Mouse (Mus musculus) left cerebral cortex, postnatal 36 days (tissue): ENCODE measurements at regions not wholly inside any gene's neighbourhood (a gene's known extent, or its start where the extent isn't known, plus 50 kb on each side); places are given as distances from the start of the nearest gene placed in this dataset.

Source experiments
- DNase-seq, 2 experiments: peaks; one replicate each; pipeline ENCODE4 v3.0.0; 2021 to 2022; ENCODE audit warnings: low spot score in 2 of 2, mixed read lengths in 1 of 2
- intact Hi-C: fragments of 180-260 bp; cut with DNase I; formaldehyde crosslinking; loops from one replicate; pipeline ENCODE4 v1.15.1; 2025

- no peak for DNase-seq
- intact Hi-C loops = loop anchor here (5.0 kb wide), 1 partner anchor 369 kb away; no protein-coding TSS in a partner anchor
Observed at GRCm38 (mm10) chr16:66086499-66086898, 271.4 kb downstream of the Vgll3 start.

DNA sequence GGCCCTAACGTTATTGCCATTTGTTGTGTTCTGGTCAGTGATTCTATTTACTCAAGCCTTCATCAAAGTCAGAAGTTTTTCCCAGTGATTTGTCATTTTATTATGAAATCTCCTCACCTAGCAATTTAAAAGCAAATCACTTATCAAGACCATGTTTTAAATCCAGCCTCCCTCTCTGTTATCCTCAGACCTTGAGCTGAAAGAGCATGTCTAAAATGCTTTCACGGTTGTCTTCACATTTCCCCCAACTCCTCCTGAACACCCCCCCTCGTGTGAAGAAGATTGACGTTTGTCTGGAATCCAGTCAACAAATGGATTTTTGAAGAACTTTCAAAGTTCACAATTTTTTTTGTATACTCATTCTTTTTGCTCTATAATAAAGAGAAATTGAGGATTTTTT, 277.7 kb downstream of the Vgll3 start:
- intact Hi-C loops = no loop called here
- no peak for DNase-seq

DNA sequence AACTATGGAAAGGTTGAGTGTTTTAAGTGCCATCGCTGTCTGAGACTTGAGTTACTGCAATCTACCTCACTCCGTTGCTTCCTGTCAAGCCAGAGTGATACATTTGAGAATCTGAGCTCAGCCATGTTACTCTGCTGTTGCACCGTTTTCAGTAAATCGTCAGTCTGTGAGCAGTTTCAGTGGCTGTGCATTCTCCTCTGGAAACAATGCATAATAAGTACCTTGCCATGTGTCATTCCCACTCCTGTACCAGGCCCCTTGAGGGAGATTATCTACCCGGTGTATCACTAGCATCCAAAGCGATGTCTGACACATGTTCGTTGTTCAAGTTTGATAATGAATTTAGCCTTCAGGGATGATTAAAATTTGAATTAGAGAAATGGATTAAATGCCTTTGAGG, 280.6 kb downstream of the Vgll3 start:
- intact Hi-C loops = no loop called here
- no peak for DNase-seq

- no peak for DNase-seq
- intact Hi-C loops = no loop called here
Observed at GRCm38 (mm10) chr16:66117930-66118329, 302.9 kb downstream of the Vgll3 start.

GRCm38 (mm10) chr16:66137755-66138154, 322.7 kb downstream of the Vgll3 start:
- DNase-seq = no peak
- intact Hi-C loops = no loop called here

GRCm38 (mm10) chr16:66144765-66145164, 329.7 kb downstream of the Vgll3 start:
- intact Hi-C loops = no loop called here
- DNase-seq = no peak

DNA sequence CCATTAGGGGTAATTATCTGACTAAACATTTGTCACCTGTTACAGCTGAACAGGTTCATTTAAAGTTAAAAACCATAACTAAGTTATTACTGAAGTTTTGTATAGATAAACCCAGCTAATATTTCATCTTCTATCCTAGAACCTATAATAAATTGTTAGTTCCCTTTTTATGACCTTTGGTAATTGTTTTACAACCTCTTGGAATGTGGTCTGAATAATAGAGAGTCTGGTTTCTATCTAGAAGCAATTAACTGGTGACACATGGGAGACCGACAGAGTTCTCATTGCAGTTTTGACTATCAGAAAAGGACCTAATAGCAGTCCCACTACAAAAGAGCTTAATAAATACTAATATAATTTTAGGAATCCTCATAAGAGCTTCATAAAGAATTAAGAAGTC, 330.2 kb downstream of the Vgll3 start:
- intact Hi-C loops = no loop called here

DNA sequence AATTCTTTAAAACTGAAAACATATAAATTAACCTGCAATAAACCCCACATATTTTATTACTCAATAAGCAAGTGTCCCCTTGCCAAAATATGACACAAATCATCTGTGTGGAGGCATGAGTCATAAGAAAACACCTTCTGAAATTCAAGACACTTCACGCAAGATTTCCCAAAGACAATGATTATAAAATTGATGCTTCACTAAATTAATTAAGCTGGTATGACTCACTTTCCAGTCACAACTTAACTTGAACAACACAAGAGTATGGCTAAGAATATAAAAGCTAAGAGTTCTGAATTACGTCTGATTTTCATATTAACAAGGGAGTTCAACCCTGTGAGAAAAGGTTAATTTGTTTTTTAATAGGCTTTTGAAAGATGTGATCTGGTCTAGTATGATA, 353.2 kb downstream of the Vgll3 start:
- DNase-seq = no peak
- intact Hi-C loops = no loop called here

More for the DNA sequence above, 330.2 kb downstream of the Vgll3 start:
- no peak for DNase-seq

- intact Hi-C loops = no loop called here
- DNase-seq = no peak
Observed at GRCm38 (mm10) chr16:66190801-66191200, 375.7 kb downstream of the Vgll3 start.

GRCm38 (mm10) chr16:66201406-66201805, 386.3 kb downstream of the Vgll3 start:
- intact Hi-C loops = no loop called here
- no peak for DNase-seq
